Mouse (Mus musculus) E14TG2a.4 (cell line): ENCODE results near the gene Tcf15.

ENCODE experiments used
- CTCF ChIP-seq: conservative IDR thresholded peaks from 2 replicates; pipeline ENCODE4 v1.5.1; 2014; ENCODE audit warnings: low read length
- NANOG ChIP-seq: IDR thresholded peaks from 2 replicates; pipeline ENCODE4 v1.6.1; 2014; ENCODE audit warnings: borderline replicate concordance, low read length, mixed read lengths

DNA sequence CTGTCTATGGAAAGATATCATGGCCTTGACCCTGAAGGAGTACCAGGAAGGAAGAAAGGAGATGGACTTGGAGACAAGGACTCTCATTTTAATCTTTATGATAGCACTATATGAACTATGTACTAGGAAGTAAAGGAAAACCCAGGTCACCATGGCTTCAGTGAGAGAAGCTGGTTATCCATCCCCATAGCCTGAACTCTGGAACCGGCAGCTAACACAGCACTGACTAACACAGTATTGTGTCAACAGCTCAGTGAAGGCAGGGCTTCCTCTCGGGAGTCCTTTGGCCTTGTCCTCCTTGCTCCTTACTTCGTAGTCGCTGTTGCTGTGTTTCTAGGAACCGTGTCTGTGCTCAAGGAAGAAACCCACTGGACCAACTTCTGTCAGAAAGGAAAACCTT, 34.0 kb upstream of the Tcf15 start:
- no peak for TF ChIP-seq CTCF
- no peak for TF ChIP-seq NANOG
